Mouse (Mus musculus) spleen, embryonic (tissue): ENCODE measurements around the gene Aimp2.

Source experiments
- CTCF ChIA-PET: fragments of 350-600 bp; sonication (Branson Sonifier 250); formaldehyde crosslinking; loops from one replicate; lab custom pipeline; 2022; lab: Charles Lee

Aimp2 gene

GRCm38 (mm10) chr5:143909417-143910400, at the start of gene Aimp2, which contains the start of gene Pms2:
Aimp2 (minus strand) TSS chr5:143909847.
Pms2 (plus strand) TSS chr5:143909964.
- CTCF ChIA-PET: interaction anchor here (1.2 kb wide), 1 partner anchor 178 kb away, joined by 3 read pairs; the partner anchor contains the start of gene Usp42

GRCm38 (mm10) chr5:143957101-143957500, 47.5 kb upstream of the Aimp2 start:
- CTCF ChIA-PET: interaction anchor here (0.5 kb wide), 1 partner anchor 24 kb away, joined by 3 read pairs; no protein-coding TSS in a partner anchor

- CTCF ChIA-PET: no interaction called here
Observed at GRCm38 (mm10) chr5:143950016-143950415, 40.4 kb upstream of the Aimp2 start.

- CTCF ChIA-PET: no interaction called here
Observed at GRCm38 (mm10) chr5:143948361-143948760, 38.7 kb upstream of the Aimp2 start.

- CTCF ChIA-PET: no interaction called here
Observed at GRCm38 (mm10) chr5:143943231-143944125, 33.8 kb upstream of the Aimp2 start.

GRCm38 (mm10) chr5:143941588-143941987, 31.9 kb upstream of the Aimp2 start:
- CTCF ChIA-PET: no interaction called here

GRCm38 (mm10) chr5:143936156-143936555, 26.5 kb upstream of the Aimp2 start:
- CTCF ChIA-PET: no interaction called here

GRCm38 (mm10) chr5:143933875-143934274, 24.2 kb upstream of the Aimp2 start:
- CTCF ChIA-PET: no interaction called here

- CTCF ChIA-PET: no interaction called here
Observed at GRCm38 (mm10) chr5:143933414-143933813, 23.8 kb upstream of the Aimp2 start.

- CTCF ChIA-PET: no interaction called here
Observed at GRCm38 (mm10) chr5:143932831-143933230, 23.2 kb upstream of the Aimp2 start, which contains the start of gene Rsph10b. Rsph10b (plus strand) TSS chr5:143933035.

- CTCF ChIA-PET: no interaction called here
Observed at GRCm38 (mm10) chr5:143931863-143932580, 22.4 kb upstream of the Aimp2 start.

GRCm38 (mm10) chr5:143930656-143931055, 21.0 kb upstream of the Aimp2 start:
- CTCF ChIA-PET: no interaction called here

GRCm38 (mm10) chr5:143929291-143929690, 19.6 kb upstream of the Aimp2 start:
- CTCF ChIA-PET: interaction anchor here (0.6 kb wide), 1 partner anchor 607 kb away, joined by 4 read pairs; no protein-coding TSS in a partner anchor

GRCm38 (mm10) chr5:143927875-143928274, 18.2 kb upstream of the Aimp2 start, which contains the start of gene Gm42421:
Gm42421 (plus strand) TSS chr5:143928175.
- CTCF ChIA-PET: no interaction called here

GRCm38 (mm10) chr5:143924781-143925452, 15.3 kb upstream of the Aimp2 start:
- CTCF ChIA-PET: no interaction called here

- CTCF ChIA-PET: no interaction called here
Observed at GRCm38 (mm10) chr5:143918120-143918519, 8.5 kb upstream of the Aimp2 start.

- CTCF ChIA-PET: no interaction called here
Observed at GRCm38 (mm10) chr5:143917418-143917817, 7.8 kb upstream of the Aimp2 start.

- CTCF ChIA-PET: no interaction called here
Observed at GRCm38 (mm10) chr5:143916221-143916620, 6.6 kb upstream of the Aimp2 start.

GRCm38 (mm10) chr5:143908926-143909325, 721 bp downstream of the Aimp2 start:
- CTCF ChIA-PET: interaction anchor here (0.5 kb wide), 1 partner anchor 1471 kb away, joined by 3 read pairs; no protein-coding TSS in a partner anchor

- CTCF ChIA-PET: no interaction called here
Observed at GRCm38 (mm10) chr5:143906429-143906828, 3.2 kb downstream of the Aimp2 start.
